Mouse (Mus musculus): ENCODE data around the gene Rftn2. TPM values are rescaled to one million over a fixed set of nuclear protein-coding genes. Genes with fewer than 3 reads are reported as not detected.

The Rftn2 gene
- total and polyA plus RNA-seq, 2 experiments from 2014 or later, result 11.2 to 14.9 TPM

- H3K27ac ChIP-seq, result peak overlapping the region; percentile 70
- no peak for DNase-seq (ENCODE audit: low spot score)
- TF ChIP-seq CTCF (IDR thresholded peaks at IDR 0.05; ENCODE audit: low read depth), result no peak
Observed at GRCm38 (mm10) chr1:55225398-55225797, 1.2 kb downstream of the Rftn2 start.

GRCm38 (mm10) chr1:55224111-55224510 is 2.5 kb downstream of the Rftn2 start:
- peak; percentile 49 for DNase-seq (ENCODE audit: low spot score)
- peak overlapping the region; percentile 41 for H3K27ac ChIP-seq
- no peaks in the 10 kb centered on the region for H3K36me3 ChIP-seq (ENCODE audit: insufficient read depth, low read length)
- H3K9me3 ChIP-seq (ENCODE audit: low read length), result no peaks in the 10 kb centered on the region
- no peaks in the 10 kb centered on the region for H3K27me3 ChIP-seq (ENCODE audit: insufficient read depth, low read length)
- no peak for TF ChIP-seq CTCF (IDR thresholded peaks at IDR 0.05; ENCODE audit: low read depth)
- peaks cover 6% of the 10 kb centered on the region for H3K4me1 ChIP-seq (ENCODE audit: insufficient read depth, low read length)
- ATAC-seq, result peak; percentile 80
- peak overlapping the region; percentile 41 for H3K4me3 ChIP-seq (ENCODE audit: low read length)
- H3K9ac ChIP-seq (replicated peaks; ENCODE audit: low read length), result 0 out of 2 replicates have a peak overlapping the region, but pooled peaks have one; percentile 24
- 48% methylated on average over 11 of the region's 11 CpGs for WGBS
- H3K4me2 ChIP-seq (ENCODE audit: low read depth, low read length), result peak overlapping the region; percentile 59

More at GRCm38 (mm10) chr1:55225398-55225797, 1.2 kb downstream of the Rftn2 start:
- Histone ChIP-seq H3K27me3 (ENCODE audit: insufficient read depth, low read length) (no peaks in the 10 kb centered on the region), H3K4me2 (ENCODE audit: low read depth, low read length) (peak overlapping the region; percentile 59), H3K9me3 (ENCODE audit: low read length) (no peaks in the 10 kb centered on the region), H3K36me3 (ENCODE audit: insufficient read depth, low read length) (no peaks in the 10 kb centered on the region), H3K4me1 (ENCODE audit: insufficient read depth, low read length) (peaks cover 6% of the 10 kb centered on the region), H3K4me3 (ENCODE audit: low read length) (peak overlapping the region; percentile 41), H3K9ac (replicated peaks; ENCODE audit: low read length) (peak overlapping the region; percentile 44; the same call in 1 of the 2 replicates)
- ATAC-seq, result peak; percentile 70
- 36% methylated on average over 3 of the region's 3 CpGs for WGBS

DNA sequence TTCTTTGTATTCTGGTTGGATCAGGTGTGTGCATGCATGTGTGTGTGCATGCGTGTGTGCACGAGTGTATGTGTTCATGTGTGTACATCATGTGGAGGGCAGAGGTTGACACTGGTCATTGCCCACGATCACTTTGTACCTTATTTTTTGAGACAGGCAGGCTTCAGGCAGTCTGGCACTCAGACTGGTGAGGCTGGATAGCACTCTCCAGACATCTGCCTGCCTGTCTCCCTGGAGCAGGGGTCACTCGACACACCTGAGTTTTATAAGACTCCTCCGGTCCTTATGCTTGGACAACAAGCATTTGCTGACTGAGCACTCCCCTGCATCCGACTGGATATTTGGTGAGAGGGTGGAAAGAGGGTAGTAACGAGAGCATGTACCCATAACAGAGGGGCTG is 3.6 kb downstream of the Rftn2 start:
- no peak for TF ChIP-seq CTCF (IDR thresholded peaks at IDR 0.05; ENCODE audit: low read depth)
- 88% methylated on average over 7 of the region's 7 CpGs for WGBS
- Histone ChIP-seq H3K9me3 (ENCODE audit: low read length) (no peaks in the 10 kb centered on the region), H3K4me2 (ENCODE audit: low read depth, low read length) (no peak overlapping the region), H3K4me1 (ENCODE audit: insufficient read depth, low read length) (peaks cover 6% of the 10 kb centered on the region), H3K4me3 (ENCODE audit: low read length) (no peak overlapping the region), H3K27ac (no peak overlapping the region), H3K27me3 (ENCODE audit: insufficient read depth, low read length) (no peaks in the 10 kb centered on the region), H3K36me3 (ENCODE audit: insufficient read depth, low read length) (no peaks in the 10 kb centered on the region), H3K9ac (replicated peaks; ENCODE audit: low read length) (no peak overlapping the region)
- ATAC-seq (no peak), DNase-seq (ENCODE audit: low spot score) (no peak)

DNA sequence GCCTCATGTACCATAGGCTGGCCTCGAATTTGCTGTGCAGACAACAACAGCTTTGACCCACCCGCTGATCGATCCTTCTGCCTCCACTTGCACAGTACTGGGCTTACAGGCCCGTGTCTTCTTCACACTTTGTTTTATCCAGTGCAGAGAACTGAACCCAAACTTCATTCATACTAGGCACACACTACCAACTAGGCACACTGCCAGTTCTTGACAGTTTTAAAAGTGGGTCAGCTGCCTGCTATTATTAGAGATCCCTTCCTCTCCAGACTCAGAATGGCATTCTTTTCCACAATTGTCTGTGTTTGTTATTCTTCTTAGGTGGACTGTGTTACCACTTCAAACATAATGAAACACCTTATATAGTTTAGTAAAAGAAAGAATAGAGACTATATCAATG is 5.2 kb downstream of the Rftn2 start:
- no peaks in the 10 kb centered on the region for H3K27me3 ChIP-seq (ENCODE audit: insufficient read depth, low read length)
- H3K9me3 ChIP-seq (ENCODE audit: low read length), result no peaks in the 10 kb centered on the region
- ATAC-seq (no peak), DNase-seq (ENCODE audit: low spot score) (peak; percentile 62)
- TF ChIP-seq CTCF (IDR thresholded peaks at IDR 0.05; ENCODE audit: low read depth), result no peak
- no peak overlapping the region for H3K9ac ChIP-seq (replicated peaks; ENCODE audit: low read length)
- WGBS, result 50% methylated on average over 4 of the region's 4 CpGs
- H3K27ac ChIP-seq, result peak overlapping the region; percentile 51; the same call in 1 of the 2 replicates
- H3K36me3 ChIP-seq (ENCODE audit: insufficient read depth, low read length), result no peaks in the 10 kb centered on the region
- H3K4me1 ChIP-seq (ENCODE audit: insufficient read depth, low read length), result peaks cover 6% of the 10 kb centered on the region
- H3K4me3 ChIP-seq (ENCODE audit: low read length), result no peak overlapping the region
- H3K4me2 ChIP-seq (ENCODE audit: low read depth, low read length), result 0 out of 2 replicates have a peak overlapping the region, but pooled peaks have one; percentile 10

GRCm38 (mm10) chr1:55217191-55217590 is 9.4 kb downstream of the Rftn2 start:
- H3K27ac ChIP-seq, result no peak overlapping the region
- no peak for ATAC-seq
- no peak for TF ChIP-seq CTCF (IDR thresholded peaks at IDR 0.05; ENCODE audit: low read depth)
- H3K9me3 ChIP-seq (ENCODE audit: low read length), result no peaks in the 10 kb centered on the region
- H3K4me2 ChIP-seq (ENCODE audit: low read depth, low read length), result no peak overlapping the region
- WGBS, result 53% methylated on average over 2 of the region's 2 CpGs
- no peaks in the 10 kb centered on the region for H3K27me3 ChIP-seq (ENCODE audit: insufficient read depth, low read length)
- H3K4me3 ChIP-seq (ENCODE audit: low read length), result no peak overlapping the region
- H3K9ac ChIP-seq (replicated peaks; ENCODE audit: low read length), result no peak overlapping the region
- peaks cover 6% of the 10 kb centered on the region; the same call in 1 of the 2 replicates for H3K4me1 ChIP-seq (ENCODE audit: insufficient read depth, low read length)
- DNase-seq (ENCODE audit: low spot score), result no peak
- H3K36me3 ChIP-seq (ENCODE audit: insufficient read depth, low read length), result no peaks in the 10 kb centered on the region

DNA sequence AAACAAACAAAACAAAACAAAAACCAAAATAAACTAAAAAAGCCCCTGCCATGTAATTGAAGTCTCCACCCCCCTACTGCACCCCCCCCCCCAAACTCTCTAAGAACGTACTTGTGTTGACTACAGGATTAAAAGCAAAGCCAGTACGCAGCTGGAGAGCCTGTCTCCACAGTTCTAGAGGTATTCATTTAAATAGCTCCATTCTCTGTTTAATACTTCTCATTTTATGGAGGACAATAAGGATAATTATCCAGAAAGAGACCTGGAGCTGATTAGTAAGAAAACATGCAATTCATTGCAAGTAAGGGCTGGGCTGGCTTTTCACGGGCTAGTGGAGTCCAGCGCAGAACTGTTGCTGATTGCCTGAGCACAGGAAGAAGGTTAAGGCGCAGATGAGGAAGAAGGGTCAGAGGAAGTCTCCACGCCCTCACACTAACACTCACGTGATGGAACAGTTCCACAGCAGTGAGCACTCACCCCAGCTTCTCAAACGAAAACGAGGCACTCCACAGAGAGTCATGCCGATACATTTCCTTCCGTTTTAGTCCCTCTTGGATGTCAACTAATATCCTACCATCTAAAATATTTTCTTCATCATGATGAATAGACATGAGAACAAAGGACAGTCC is 11.3 kb downstream of the Rftn2 start:
- no peak for ATAC-seq
- Histone ChIP-seq H3K36me3 (ENCODE audit: insufficient read depth, low read length) (no peaks in the 10 kb centered on the region), H3K4me2 (ENCODE audit: low read depth, low read length) (no peak overlapping the region), H3K9me3 (ENCODE audit: low read length) (no peaks in the 10 kb centered on the region), H3K9ac (replicated peaks; ENCODE audit: low read length) (no peak overlapping the region), H3K4me1 (ENCODE audit: insufficient read depth, low read length) (0 out of 2 replicates have a peak, but pooled peaks cover 3% of the 10 kb centered on the region), H3K27ac (no peak overlapping the region), H3K4me3 (ENCODE audit: low read length) (no peak overlapping the region), H3K27me3 (ENCODE audit: insufficient read depth, low read length) (no peaks in the 10 kb centered on the region)
- DNase-seq (ENCODE audit: low spot score), result no peak
- no peak for TF ChIP-seq CTCF (IDR thresholded peaks at IDR 0.05; ENCODE audit: low read depth)
- WGBS, result 71% methylated on average over 11 of the region's 11 CpGs

DNA sequence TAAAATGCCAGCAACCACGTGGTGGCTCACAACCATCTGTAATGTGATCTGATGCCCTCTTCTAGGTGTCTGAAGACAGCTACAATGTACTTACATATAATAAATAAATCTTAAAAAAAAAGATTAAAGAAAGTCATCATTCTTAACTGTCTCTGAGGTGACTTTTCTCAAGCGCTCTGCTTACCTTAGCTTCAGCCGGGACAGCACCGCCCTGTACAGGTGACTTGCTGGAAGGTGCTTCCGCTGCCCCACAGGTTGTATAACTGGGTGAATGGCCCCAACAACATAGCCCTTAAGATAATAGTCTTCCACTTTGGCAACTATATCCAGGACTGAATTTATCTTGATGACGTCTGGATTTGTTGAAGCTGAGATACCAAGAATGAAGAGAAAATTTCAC is 12.6 kb downstream of the Rftn2 start:
- no peak overlapping the region for H3K9ac ChIP-seq (replicated peaks; ENCODE audit: low read length)
- no peaks in the 10 kb centered on the region for H3K36me3 ChIP-seq (ENCODE audit: insufficient read depth, low read length)
- 89% methylated on average over 6 of the region's 6 CpGs for WGBS
- 0 out of 2 replicates have a peak, but pooled peaks cover 3% of the 10 kb centered on the region for H3K4me1 ChIP-seq (ENCODE audit: insufficient read depth, low read length)
- no peaks in the 10 kb centered on the region for H3K27me3 ChIP-seq (ENCODE audit: insufficient read depth, low read length)
- ATAC-seq, result no peak
- DNase-seq (ENCODE audit: low spot score), result no peak
- no peaks in the 10 kb centered on the region for H3K9me3 ChIP-seq (ENCODE audit: low read length)
- H3K4me3 ChIP-seq (ENCODE audit: low read length), result no peak overlapping the region
- no peak overlapping the region for H3K4me2 ChIP-seq (ENCODE audit: low read depth, low read length)
- TF ChIP-seq CTCF (IDR thresholded peaks at IDR 0.05; ENCODE audit: low read depth), result no peak
- H3K27ac ChIP-seq, result no peak overlapping the region
